Mouse (Mus musculus): Measurements from ENCODE around the gene Spag9.

DNA sequence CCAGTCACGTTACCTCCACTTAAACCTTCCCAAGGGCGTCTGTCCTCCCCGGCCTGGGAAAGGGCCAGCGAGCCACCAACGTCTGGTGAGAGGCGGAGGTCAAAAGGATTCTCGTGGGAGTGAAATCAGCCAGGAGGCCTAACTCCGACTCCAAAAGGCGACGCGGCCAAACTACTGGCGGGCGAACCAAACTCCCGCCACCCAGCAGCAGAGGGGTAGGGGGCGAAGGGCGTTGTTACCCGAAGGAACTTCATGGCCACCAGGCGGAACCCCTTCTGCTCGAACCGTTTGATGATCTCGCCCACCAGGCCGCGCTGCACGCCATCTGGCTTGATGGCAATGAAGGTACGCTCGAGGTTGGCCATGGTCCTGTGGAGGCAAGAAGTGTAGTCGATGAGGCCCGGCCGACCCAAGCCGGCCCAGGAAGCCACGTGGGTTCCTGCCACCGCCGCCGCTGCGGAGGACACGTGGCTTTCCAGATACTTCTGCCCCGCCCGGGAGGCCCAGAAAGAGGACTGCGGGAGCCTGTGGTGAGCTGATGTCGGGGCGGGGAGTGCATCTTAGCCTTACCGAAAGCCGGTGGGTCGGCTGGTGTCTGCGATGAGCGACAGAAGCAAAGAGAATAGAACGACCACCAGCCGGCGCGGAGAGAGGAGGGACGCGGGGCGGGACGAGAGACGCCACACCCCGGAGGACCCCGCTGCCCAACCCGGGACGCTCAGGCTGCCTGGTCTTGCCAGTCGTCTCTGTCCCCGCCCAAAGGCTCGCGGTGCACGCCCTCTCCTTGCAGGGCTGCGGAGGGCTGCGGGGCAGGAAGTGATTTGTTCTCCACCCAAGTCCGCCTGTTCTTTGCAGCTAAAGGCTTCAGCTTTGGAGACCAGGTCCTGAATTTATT, 40.4 kb upstream of the Spag9 start:
- TF ChIP-seq CTCF (IDR thresholded peaks at IDR 0.05; ENCODE audit: insufficient read depth, low read depth, low read length) (peak; percentile 36; the same call in 1 of the 2 replicates), POLR2A (IDR thresholded peaks at IDR 0.05; ENCODE audit: insufficient read depth, low read depth, low read length) (0 out of 2 replicates have a peak, but pooled peaks have one; percentile 29)
